Mouse (Mus musculus) stomach, postnatal 0 days (tissue): ENCODE data around the gene Adamts13. TPM values are rescaled to one million over a fixed set of nuclear protein-coding genes. Genes with fewer than 3 reads are reported as not detected.

Experiments used
- ATAC-seq: fragments of 200-750 bp; cut with Nextera tagmentation; 2 replicates; pipeline ENCODE4 v1.8.0; 2017; ENCODE audit not compliant: low FRiP score, low TSS enrichment
- DNase-seq: peaks from one replicate; pipeline ENCODE4 v3.0.0-alpha.2; 2016; ENCODE audit warnings: low spot score
- H3K27ac ChIP-seq: fragments of 300-500 bp; sonication (generic); replicated peaks from 2 replicates; pipeline ENCODE4 v1.5.1; 2014; ENCODE audit warnings: mild to moderate bottlenecking, control low read depth
- H3K27me3 ChIP-seq: fragments of 300-500 bp; sonication (generic); 2 replicates; pipeline ENCODE4 v1.6.1; 2014; ENCODE audit warnings: low read length; ENCODE audit not compliant: control insufficient read depth, insufficient read depth
- H3K36me3 ChIP-seq: fragments of 300-500 bp; sonication (generic); 2 replicates; pipeline ENCODE4 v1.6.1; 2014; ENCODE audit warnings: low read length, mixed read lengths; ENCODE audit not compliant: control insufficient read depth, insufficient read depth
- H3K4me1 ChIP-seq: fragments of 300-500 bp; sonication (generic); replicated peaks from 2 replicates; pipeline ENCODE4 v1.6.1; 2014; ENCODE audit warnings: antibody characterized with exemption; ENCODE audit not compliant: control insufficient read depth, insufficient read depth
- H3K4me2 ChIP-seq: fragments of 300-500 bp; sonication (generic); replicated peaks from 2 replicates; pipeline ENCODE4 v1.6.1; 2014; ENCODE audit warnings: low read depth, mild to moderate bottlenecking, control low read depth, moderate library complexity
- H3K4me3 ChIP-seq: fragments of 300-500 bp; sonication (generic); 2 replicates; pipeline ENCODE4 v1.5.1; 2014; ENCODE audit warnings: low read depth, low read length, control low read depth
- H3K9ac ChIP-seq: fragments of 300-500 bp; sonication (generic); 2 replicates; pipeline ENCODE4 v1.6.1; 2014; ENCODE audit warnings: mild to moderate bottlenecking, low read length, control low read depth, mixed read lengths
- H3K9me3 ChIP-seq: fragments of 300-500 bp; sonication (generic); 2 replicates; pipeline ENCODE4 v1.6.1; 2016; ENCODE audit warnings: low read length; ENCODE audit not compliant: control insufficient read depth
- CTCF ChIP-seq: IDR thresholded peaks from 2 replicates; pipeline ENCODE4 v1.5.1; 2016; ENCODE audit warnings: antibody characterized with exemption, low read depth, mild to moderate bottlenecking, moderate library complexity
- EP300 ChIP-seq: optimal IDR thresholded peaks from 2 replicates; pipeline ENCODE3; 2016; ENCODE audit warnings: antibody characterized with exemption
- WGBS: fragments of 180-500 bp; shearing (Covaris S2); extraction: QIAGEN DNeasy Blood & Tissue Kit; methylation state at CpG from one replicate; pipeline ENCODE4 v1.1.7; 2014; 5-methylcytosine and 5-hydroxymethylcytosine counted together
- polyA plus RNA-seq: library from polyadenylated mRNA; unstranded; fragments of >200 nt; fragmentation: Nextera tagmentation; extraction: Ambion mirVana; gene quantifications from 2 replicates; pipeline ENCODE4 v1.2.1, GENCODE M21; 2015

Adamts13 gene
- polyA plus RNA-seq, 1 experiment from 2014 or later, result 0.10 TPM

DNA sequence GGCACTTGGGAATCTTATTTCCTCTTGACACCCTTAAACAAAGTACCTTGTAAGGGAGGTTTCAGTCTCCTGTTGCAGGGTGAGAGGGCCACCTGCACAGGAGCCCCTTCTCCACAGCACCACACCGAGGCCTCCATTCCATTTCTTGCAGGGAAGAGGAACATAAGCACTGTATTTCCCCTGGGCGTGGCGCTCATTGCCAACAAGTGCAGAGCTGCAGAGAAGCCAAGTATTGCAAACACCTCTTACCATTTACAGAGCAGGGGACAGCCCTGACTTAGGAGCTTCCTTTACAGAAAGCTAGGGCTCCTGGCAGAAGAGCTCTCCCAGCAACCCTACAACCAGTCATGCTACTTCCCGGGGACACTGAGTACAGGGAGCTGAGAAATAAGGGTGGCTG lies 21.0 kb upstream of the Adamts13 start:
- Histone ChIP-seq H3K9ac (no peak overlapping the region), H3K9me3 (no peaks in the 10 kb centered on the region), H3K4me3 (no peak overlapping the region), H3K27me3 (no peaks in the 10 kb centered on the region), H3K36me3 (peaks cover 20% of the 10 kb centered on the region), H3K27ac (no peak overlapping the region), H3K4me2 (no peak overlapping the region), H3K4me1 (no peaks in the 10 kb centered on the region)
- TF ChIP-seq CTCF, result no peak
- no peak for TF ChIP-seq EP300
- DNase-seq, result no peak
- no peak for ATAC-seq
- 92% methylated on average over 4 of the region's 4 CpGs for WGBS

DNA sequence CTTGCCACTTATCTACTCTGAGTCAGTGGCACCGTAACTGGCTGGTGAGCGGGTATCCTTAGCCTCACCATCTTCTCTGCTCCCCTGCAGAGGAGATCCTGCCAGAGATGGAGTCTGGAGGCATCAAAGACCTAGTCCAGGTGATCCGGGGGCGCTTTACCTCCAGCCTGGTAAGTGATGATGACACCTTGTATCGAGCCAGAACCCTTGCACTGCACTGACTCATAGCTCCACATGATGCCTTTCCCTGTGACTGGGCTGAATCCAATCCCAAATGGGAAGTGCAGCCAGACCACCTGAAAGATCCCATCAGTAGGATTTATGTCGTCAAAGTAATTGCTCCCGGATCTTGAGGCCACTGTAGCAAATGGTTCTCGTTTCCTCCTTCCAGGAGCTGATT lies 20.4 kb upstream of the Adamts13 start:
- H3K4me2 ChIP-seq, result no peak overlapping the region
- no peak for TF ChIP-seq EP300
- no peak for TF ChIP-seq CTCF
- H3K27me3 ChIP-seq, result no peaks in the 10 kb centered on the region
- no peak for ATAC-seq
- H3K36me3 ChIP-seq, result peaks cover 21% of the 10 kb centered on the region
- H3K9ac ChIP-seq, result no peak overlapping the region
- H3K9me3 ChIP-seq, result no peaks in the 10 kb centered on the region
- H3K27ac ChIP-seq, result no peak overlapping the region
- DNase-seq, result no peak
- no peak overlapping the region for H3K4me3 ChIP-seq
- H3K4me1 ChIP-seq, result no peaks in the 10 kb centered on the region
- WGBS, result 88% methylated on average over 8 of the region's 8 CpGs

DNA sequence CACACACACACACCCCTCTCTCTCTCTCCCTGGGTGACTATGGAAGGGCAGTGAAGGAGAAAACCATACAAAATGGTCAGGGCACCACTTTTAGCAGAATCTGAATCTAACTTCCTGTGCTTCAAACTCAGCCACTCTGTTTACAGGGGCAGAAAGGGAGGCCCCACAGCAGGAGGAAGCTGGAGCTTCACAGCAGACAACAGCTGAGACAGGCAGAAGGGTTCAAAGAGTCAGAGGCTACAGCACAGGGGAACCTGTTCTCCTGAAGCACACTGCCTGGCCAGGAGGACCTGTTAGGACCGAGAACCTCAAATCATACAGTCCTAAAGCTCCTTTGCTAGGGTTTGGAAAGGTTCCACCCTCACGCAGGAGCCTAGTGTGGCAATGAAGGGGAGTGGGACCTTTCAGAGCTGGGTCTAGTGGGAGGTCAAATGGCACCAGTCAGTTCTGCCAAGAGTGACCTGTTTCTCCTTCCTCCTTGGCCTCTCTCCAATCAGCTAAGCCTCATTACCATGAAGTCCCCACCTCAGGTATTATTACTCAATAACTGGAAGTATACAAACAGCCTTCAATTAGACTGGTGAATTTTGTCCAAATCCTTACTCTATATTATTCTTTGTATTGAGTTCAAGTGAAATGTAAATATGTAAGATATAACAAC lies 18.4 kb upstream of the Adamts13 start:
- Histone ChIP-seq H3K27ac (no peak overlapping the region), H3K27me3 (no peaks in the 10 kb centered on the region), H3K4me2 (no peak overlapping the region), H3K36me3 (peaks cover 30% of the 10 kb centered on the region), H3K9me3 (no peaks in the 10 kb centered on the region), H3K9ac (no peak overlapping the region), H3K4me3 (no peak overlapping the region), H3K4me1 (no peaks in the 10 kb centered on the region)
- TF ChIP-seq EP300 (no peak), CTCF (no peak)
- ATAC-seq (no peak), DNase-seq (no peak)
- 88% methylated on average over 2 of the region's 2 CpGs for WGBS

DNA sequence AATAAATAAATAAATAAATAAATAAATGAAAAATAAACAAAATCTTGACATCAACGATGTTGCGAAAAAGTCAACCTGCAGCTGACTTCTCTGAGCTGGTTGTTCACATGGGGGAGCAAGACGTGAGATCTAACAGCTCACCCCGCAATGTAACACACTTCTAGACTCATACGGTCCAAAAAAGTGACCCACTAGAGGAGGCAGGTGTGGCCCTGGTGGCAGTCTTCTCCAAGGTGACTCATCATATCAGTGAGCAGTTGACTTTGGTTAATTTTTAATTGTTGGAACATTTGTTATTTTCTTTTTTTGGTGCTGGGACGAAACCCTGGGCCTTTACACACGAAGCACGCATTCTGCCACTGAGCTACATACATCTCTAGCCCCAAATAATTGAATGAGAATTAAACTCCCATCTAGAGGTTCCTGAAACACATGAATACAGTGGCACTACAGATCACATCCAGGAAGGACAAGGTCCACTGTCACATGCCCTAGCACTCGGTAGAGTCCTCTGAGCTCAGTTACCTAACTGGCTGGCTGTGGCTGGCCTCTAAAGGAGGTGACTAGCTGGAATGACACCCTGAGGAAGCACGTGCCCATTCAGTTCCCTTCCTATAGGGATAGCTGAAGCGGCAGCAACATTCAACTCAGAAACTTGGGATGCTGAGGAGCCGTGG lies 16.3 kb upstream of the Adamts13 start:
- ATAC-seq (peak; percentile 82), DNase-seq (peak; percentile 39)
- Histone ChIP-seq H3K27me3 (no peaks in the 10 kb centered on the region), H3K9me3 (no peaks in the 10 kb centered on the region), H3K9ac (no peak overlapping the region), H3K4me1 (no peaks in the 10 kb centered on the region), H3K4me3 (no peak overlapping the region), H3K36me3 (peaks cover 34% of the 10 kb centered on the region), H3K4me2 (no peak overlapping the region), H3K27ac (no peak overlapping the region)
- TF ChIP-seq CTCF (no peak), EP300 (no peak)
- 84% methylated on average over 12 of the region's 12 CpGs for WGBS

DNA sequence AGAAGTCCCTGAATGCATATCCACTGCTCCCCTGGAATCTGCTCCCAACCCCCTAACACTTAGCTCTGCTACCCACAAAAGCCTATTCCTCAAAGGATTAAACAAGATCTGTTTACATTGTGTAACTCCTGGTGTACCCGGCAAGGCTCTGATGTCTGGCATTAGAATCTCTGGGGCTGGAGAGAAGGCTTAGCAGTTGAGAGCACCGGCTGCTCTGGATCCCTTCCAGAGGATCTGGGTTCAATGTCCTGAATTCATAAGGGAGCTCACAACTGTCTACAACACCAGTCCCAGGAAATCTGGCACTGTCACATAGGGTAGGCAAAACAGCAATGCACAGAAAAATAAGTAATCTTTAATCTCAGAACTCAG lies 15.7 kb upstream of the Adamts13 start:
- Histone ChIP-seq H3K9ac (no peak overlapping the region), H3K27ac (no peak overlapping the region), H3K4me2 (no peak overlapping the region), H3K4me3 (no peak overlapping the region), H3K9me3 (no peaks in the 10 kb centered on the region), H3K36me3 (peaks cover 36% of the 10 kb centered on the region), H3K4me1 (no peaks in the 10 kb centered on the region), H3K27me3 (no peaks in the 10 kb centered on the region)
- no peak for TF ChIP-seq CTCF
- TF ChIP-seq EP300, result no peak
- DNase-seq (no peak), ATAC-seq (no peak)
- WGBS, result 48% methylated on average over 2 of the region's 2 CpGs

DNA sequence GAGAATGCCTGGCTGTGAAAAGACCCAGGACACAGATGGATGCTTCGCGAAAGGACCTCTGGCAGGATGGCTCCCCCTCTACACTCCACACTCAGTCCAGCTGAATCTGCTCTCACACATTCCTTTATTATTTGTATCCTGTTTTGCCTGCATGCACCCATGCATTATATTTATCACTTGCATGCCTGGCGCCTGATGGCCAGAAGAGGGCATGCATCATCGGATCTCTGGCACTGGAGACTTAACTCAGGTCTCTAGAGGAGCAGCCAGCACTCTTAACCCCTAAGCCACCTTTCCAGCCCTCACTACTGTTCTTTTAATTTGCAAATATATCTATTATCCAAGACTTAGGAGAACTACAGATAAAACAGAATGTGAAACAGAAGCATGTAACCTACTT lies 12.5 kb upstream of the Adamts13 start:
- no peaks in the 10 kb centered on the region for H3K9me3 ChIP-seq
- no peak overlapping the region for H3K27ac ChIP-seq
- DNase-seq (no peak), ATAC-seq (no peak)
- H3K36me3 ChIP-seq, result peaks cover 22% of the 10 kb centered on the region
- TF ChIP-seq EP300 (no peak), CTCF (peak; percentile 67)
- no peaks in the 10 kb centered on the region for H3K4me1 ChIP-seq
- 67% methylated on average over 4 of the region's 4 CpGs for WGBS
- H3K27me3 ChIP-seq, result no peaks in the 10 kb centered on the region
- H3K9ac ChIP-seq, result no peak overlapping the region
- no peak overlapping the region for H3K4me3 ChIP-seq
- no peak overlapping the region for H3K4me2 ChIP-seq
